ENCODE assay signal across 8 mouse cellular contexts in genomic region chr11:116827534-116828165, GRCm38 (mm10). TPM values are rescaled to one million over a fixed set of nuclear protein-coding genes. Genes with fewer than 3 reads are reported as not detected.
DNase-seq lines count a peak whose midpoint lies in the region; ATAC-seq and TF ChIP-seq lines count a peak whose summit lies in the region.

Gene Mxra7, minus strand, starts transcription at chr11:116828046.

- H3K27ac ChIP-seq in embryonic facial prominence, embryonic 13.5 days = 0 out of 2 replicates have a peak within 1 kb of the TSS, but pooled peaks have one; percentile 16
- peak within 1 kb of the TSS; percentile 83 for H3K27ac ChIP-seq in heart, embryonic 13.5 days (replicated peaks)
- peak within 1 kb of the TSS; percentile 83 for H3K27ac ChIP-seq in kidney, postnatal 0 days
- no peak within 1 kb of the TSS for H3K27ac ChIP-seq in liver, postnatal 0 days (ENCODE audit: low read depth)
- peak within 1 kb of the TSS; percentile 69 for H3K27ac ChIP-seq in neural tube, embryonic 14.5 days (ENCODE audit: low read depth, low read length)

- H3K9me3 ChIP-seq in embryonic facial prominence, embryonic 13.5 days = no peaks in the 10 kb centered on the region
- H3K9me3 ChIP-seq in heart, embryonic 13.5 days = no peaks in the 10 kb centered on the region
- H3K9me3 ChIP-seq in kidney, postnatal 0 days (replicated peaks; ENCODE audit: low read length) = no peaks in the 10 kb centered on the region
- no peaks in the 10 kb centered on the region for H3K9me3 ChIP-seq in liver, postnatal 0 days (ENCODE audit: low read length)
- no peaks in the 10 kb centered on the region for H3K9me3 ChIP-seq in neural tube, embryonic 14.5 days (ENCODE audit: control insufficient read depth, low read length)

- no peaks in the 10 kb centered on the region for H3K27me3 ChIP-seq in embryonic facial prominence, embryonic 13.5 days
- no peaks in the 10 kb centered on the region for H3K27me3 ChIP-seq in heart, embryonic 13.5 days (replicated peaks)
- H3K27me3 ChIP-seq in kidney, postnatal 0 days (ENCODE audit: insufficient read depth, low read length) = no peaks in the 10 kb centered on the region
- H3K27me3 ChIP-seq in liver, postnatal 0 days (ENCODE audit: insufficient read depth, low read length) = 0 out of 2 replicates have a peak, but pooled peaks cover 4% of the 10 kb centered on the region
- no peaks in the 10 kb centered on the region for H3K27me3 ChIP-seq in neural tube, embryonic 14.5 days (ENCODE audit: control insufficient read depth, insufficient read depth, low read length)

- H3K4me3 ChIP-seq in embryonic facial prominence, embryonic 13.5 days = peak within 1 kb of the TSS; percentile 73
- H3K4me3 ChIP-seq in heart, embryonic 13.5 days = peak within 1 kb of the TSS; percentile 83
- peak within 1 kb of the TSS; percentile 73 for H3K4me3 ChIP-seq in kidney, postnatal 0 days (replicated peaks; ENCODE audit: low read depth, low read length)
- peak within 1 kb of the TSS; percentile 42 for H3K4me3 ChIP-seq in liver, postnatal 0 days (ENCODE audit: low read depth, low read length)
- peak within 1 kb of the TSS; percentile 62 for H3K4me3 ChIP-seq in neural tube, embryonic 14.5 days (ENCODE audit: low read depth, low read length)

- peak; percentile 63 to 70 for DNase-seq in B cell, adult 2 months
- peak; percentile 91 for DNase-seq in adrenal gland, postnatal 14 days
- peak; percentile 77 for DNase-seq in kidney, postnatal 0 days (ENCODE audit: low spot score)
- DNase-seq in liver, postnatal 0 days = peak; percentile 74
- DNase-seq in thymus, postnatal 4 days = peak; percentile 75

- under 1% methylated on average over 62 of the region's 71 CpGs for WGBS in embryonic facial prominence, embryonic 13.5 days
- WGBS in heart, embryonic 13.5 days = under 1% methylated on average over 71 of the region's 71 CpGs
- WGBS in kidney, postnatal 0 days = under 1% methylated on average over 71 of the region's 71 CpGs
- 2% methylated on average over 52 of the region's 71 CpGs for WGBS in liver, postnatal 0 days (ENCODE audit: insufficient replicate concordance)
- under 1% methylated on average over 57 of the region's 71 CpGs for WGBS in neural tube, embryonic 14.5 days

- peak within 1 kb of the TSS; percentile 89 for H3K4me2 ChIP-seq in embryonic facial prominence, embryonic 13.5 days
- peak within 1 kb of the TSS; percentile 85 for H3K4me2 ChIP-seq in heart, embryonic 13.5 days
- peak within 1 kb of the TSS; percentile 87 for H3K4me2 ChIP-seq in kidney, postnatal 0 days (ENCODE audit: low read length)
- peak within 1 kb of the TSS; percentile 74 for H3K4me2 ChIP-seq in liver, postnatal 0 days (ENCODE audit: low read depth, low read length)
- H3K4me2 ChIP-seq in neural tube, embryonic 14.5 days (ENCODE audit: low read depth, low read length) = peak within 1 kb of the TSS; percentile 91

- H3K9ac ChIP-seq in embryonic facial prominence, embryonic 13.5 days = peak within 1 kb of the TSS; percentile 87
- H3K9ac ChIP-seq in heart, embryonic 13.5 days = peak within 1 kb of the TSS; percentile 94
- peak within 1 kb of the TSS; percentile 81 for H3K9ac ChIP-seq in kidney, postnatal 0 days (ENCODE audit: low read depth, low read length)
- H3K9ac ChIP-seq in liver, postnatal 0 days (replicated peaks) = 0 out of 2 replicates have a peak within 1 kb of the TSS, but pooled peaks have one; percentile 2
- peak within 1 kb of the TSS; percentile 87 for H3K9ac ChIP-seq in neural tube, embryonic 14.5 days (replicated peaks; ENCODE audit: low read depth, low read length)

- H3K4me1 ChIP-seq in embryonic facial prominence, embryonic 13.5 days = peaks cover 37% of the 10 kb centered on the region
- H3K4me1 ChIP-seq in heart, embryonic 13.5 days = peaks cover 49% of the 10 kb centered on the region
- peaks cover 12% of the 10 kb centered on the region; the same call in 1 of the 2 replicates for H3K4me1 ChIP-seq in kidney, postnatal 0 days (replicated peaks; ENCODE audit: insufficient read depth, low read length)
- H3K4me1 ChIP-seq in liver, postnatal 0 days (ENCODE audit: insufficient read depth) = peaks cover 6% of the 10 kb centered on the region; the same call in 1 of the 2 replicates
- H3K4me1 ChIP-seq in neural tube, embryonic 14.5 days (ENCODE audit: control insufficient read depth, insufficient read depth, low read length) = peaks cover 18% of the 10 kb centered on the region

- no peak for TF ChIP-seq CTCF in kidney, postnatal 0 days (IDR thresholded peaks at IDR 0.05; ENCODE audit: low read depth)
- TF ChIP-seq CTCF in liver, postnatal 0 days (IDR thresholded peaks at IDR 0.05; ENCODE audit: low read depth) = no peak

- TF ChIP-seq EP300 in liver, postnatal 0 days (IDR thresholded peaks at IDR 0.05; ENCODE audit: low read depth) = no peak

- H3K36me3 ChIP-seq in embryonic facial prominence, embryonic 13.5 days = peaks cover 9% of the 10 kb centered on the region
- peaks cover 12% of the 10 kb centered on the region for H3K36me3 ChIP-seq in heart, embryonic 13.5 days
- H3K36me3 ChIP-seq in kidney, postnatal 0 days (ENCODE audit: insufficient read depth, low read length) = no peaks in the 10 kb centered on the region
- H3K36me3 ChIP-seq in liver, postnatal 0 days (replicated peaks; ENCODE audit: insufficient read depth, low read length) = no peaks in the 10 kb centered on the region
- peaks cover 3% of the 10 kb centered on the region; the same call in 1 of the 2 replicates for H3K36me3 ChIP-seq in neural tube, embryonic 14.5 days (ENCODE audit: control insufficient read depth, insufficient read depth, low read length)

- ATAC-seq in embryonic facial prominence, embryonic 13.5 days (ENCODE audit: insufficient number of reproducible peaks, insufficient read depth, low FRiP score, low TSS enrichment, low read depth) = 0 out of 2 replicates have a peak, but pooled peaks have one; percentile 17
- ATAC-seq in heart, embryonic 13.5 days (ENCODE audit: extremely low read depth, insufficient number of reproducible peaks, low FRiP score, low TSS enrichment) = peak; percentile 53
- ATAC-seq in kidney, postnatal 0 days (replicated peaks; ENCODE audit: low FRiP score, low read depth) = peak; percentile 41
- ATAC-seq in liver, postnatal 0 days = peak; percentile 63
- peak; percentile 35; the same call in 1 of the 2 replicates for ATAC-seq in neural tube, embryonic 14.5 days (ENCODE audit: low read depth)

RNA-seq across cellular contexts. Expression of gene Mxra7, which starts in this region (rescaled TPM):
- 28.6 and 32.8 TPM in 2 replicates for total RNA-seq in adrenal gland, postnatal 14 days (2021)
- 19.6 and 19.7 TPM in 2 replicates for polyA plus RNA-seq in embryonic facial prominence, embryonic 13.5 days (2015; fragmentation: Nextera tagmentation; extraction: Ambion mirVana)
- polyA plus RNA-seq in heart, embryonic 13.5 days (2015; fragmentation: Nextera tagmentation; extraction: Ambion mirVana) = 18.4 and 19.3 TPM in 2 replicates
- 17.6 and 18.3 TPM in 2 replicates for polyA plus RNA-seq in kidney, postnatal 0 days (2015; fragmentation: Nextera tagmentation; extraction: Ambion mirVana)
- polyA plus RNA-seq in liver, postnatal 0 days (2015; fragmentation: Nextera tagmentation; extraction: Ambion mirVana) = 1.4 and 4.0 TPM in 2 replicates
- polyA plus RNA-seq in neural tube, embryonic 14.5 days (2014; fragmentation: Nextera tagmentation; extraction: Ambion mirVana) = 29.9 and 40.4 TPM in 2 replicates

Comparison
In these comparisons a context has a peak if more than half of its experiments do, and no peak if none do; other contexts are left out.
1. H3K9ac ChIP-seq: peak in every context shown above with its lines; median percentile 94 in heart, embryonic 13.5 days; 87 in embryonic facial prominence, embryonic 13.5 days; 87 in neural tube, embryonic 14.5 days; 81 in kidney, postnatal 0 days; 2 in liver, postnatal 0 days.